Mouse (Mus musculus) pancreas, adult 10 weeks (tissue): ENCODE results near the gene Lrrc71. TPM values are rescaled to one million over a fixed set of nuclear protein-coding genes. Genes with fewer than 3 reads are reported as not detected.

Experiments
- polyA plus RNA-seq: library from polyadenylated mRNA; stranded (reverse); fragments of 350-450 nt; fragmentation: Illumina TruSeq; extraction: RNeasy Lipid Tissue Mini Kit (QIAGEN cat#74804); gene quantifications from one replicate; pipeline ENCODE4 v1.2.3, GENCODE M21; 2015; ENCODE audit warnings: low read depth, low replicate concordance; ENCODE audit not compliant: insufficient read depth

The Lrrc71 gene
- 0.92 TPM for polyA plus RNA-seq

GRCm38 (mm10) chr3:87748431-87748830, at the start of gene Lrrc71:
TSS of gene Lrrc71 (minus strand) at chr3:87748625.

GRCm38 (mm10) chr3:87796736-87797334, 48.4 kb upstream of the Lrrc71 start, which contains the start of gene Insrr:
TSS of gene Insrr (plus strand) at chr3:87796951.

GRCm38 (mm10) chr3:87794922-87795325, 46.5 kb upstream of the Lrrc71 start, which contains the start of gene Ntrk1:
TSS of gene Ntrk1 (minus strand) at chr3:87795162.

Other genes starting within 250 kb of the Lrrc71 start
- 3.3 TPM for gene Etv3, start 223.2 kb downstream of the Lrrc71 start, polyA plus RNA-seq
- gene Arhgef11, start 131.1 kb downstream of the Lrrc71 start, polyA plus RNA-seq = 6.2 TPM
- gene Ntrk1, start 46.5 kb upstream of the Lrrc71 start, polyA plus RNA-seq = 0.41 TPM
- gene Insrr, start 48.3 kb upstream of the Lrrc71 start, polyA plus RNA-seq = 12.8 TPM
- 12.9 TPM for gene Pear1, start 75.7 kb upstream of the Lrrc71 start, polyA plus RNA-seq
- gene Sh2d2a, start 98.1 kb upstream of the Lrrc71 start, polyA plus RNA-seq = 0.26 TPM
- 10.5 TPM for gene Prcc, start 137.0 kb upstream of the Lrrc71 start, polyA plus RNA-seq
- 35.1 TPM for gene Hdgf, start 157.7 kb upstream of the Lrrc71 start, polyA plus RNA-seq
- 61.7 TPM for gene Mrpl24, start 170.9 kb upstream of the Lrrc71 start, polyA plus RNA-seq
- gene Isg20l2, start 181.7 kb upstream of the Lrrc71 start, polyA plus RNA-seq = 4.6 TPM
- gene Rrnad1, start 182.1 kb upstream of the Lrrc71 start, polyA plus RNA-seq = 8.9 TPM
- not detected for gene Crabp2, start 200.0 kb upstream of the Lrrc71 start, polyA plus RNA-seq
- 7.2 TPM for gene Nes, start 222.5 kb upstream of the Lrrc71 start, polyA plus RNA-seq